Mouse (Mus musculus) liver, adult 2 months (tissue): ENCODE measurements at regions not wholly inside any gene's neighbourhood (a gene's known extent, or its start where the extent isn't known, plus 50 kb on each side); places are given as distances from the start of the nearest gene placed in this dataset.

Source experiments
- CTCF ChIP-seq: fragments of 200-500 bp; IDR thresholded peaks from 2 replicates; pipeline ENCODE4 v1.5.1; 2011; ENCODE audit warnings: low read depth, low read length, control low read depth
- POLR2A ChIP-seq: fragments of 200-500 bp; IDR thresholded peaks from 2 replicates; pipeline ENCODE4 v1.6.1; 2011; ENCODE audit warnings: low read length, control low read depth; ENCODE audit not compliant: insufficient read depth; ENCODE audit errors: extremely low read depth

- TF ChIP-seq CTCF (no peak), POLR2A (no peak)
These were observed 177.0 kb upstream of the Azi2 start for GRCm38 (mm10) chr9:117863318-117863717.
